Mouse (Mus musculus) CH12.LX (cell line): ENCODE data around the gene Rasip1. TPM values are rescaled to one million over a fixed set of nuclear protein-coding genes. Genes with fewer than 3 reads are reported as not detected.

Source experiments
- DNase-seq: peaks from one replicate; pipeline ENCODE4 v3.0.0-alpha.2; 2013; ENCODE audit errors: extremely low read depth
- H3K27ac ChIP-seq: 2 replicates; pipeline ENCODE4 v1.5.1; 2012; ENCODE audit warnings: low read depth, mild to moderate bottlenecking, control low read depth, moderate library complexity; ENCODE audit not compliant: insufficient read depth
- H3K27me3 ChIP-seq: replicated peaks from 2 replicates; pipeline ENCODE3; 2012; ENCODE audit warnings: inconsistent platforms
- H3K36me3 ChIP-seq, 2 experiments: replicated peaks in 1 of 2; 2 replicates each; pipeline versions ENCODE3 to v1.6.1; 2012; ENCODE audit warnings: inconsistent platforms in 1 of 2, low read length in 1 of 2, mild to moderate bottlenecking in 1 of 2, mixed read lengths in 1 of 2, moderate library complexity in 1 of 2; ENCODE audit not compliant: control insufficient read depth in 1 of 2, insufficient read depth in 1 of 2
- H3K4me1 ChIP-seq, 2 experiments: 2 replicates each; pipeline ENCODE4 v1.6.1; 2012; ENCODE audit warnings: inconsistent platforms in 1 of 2, moderate library complexity in 1 of 2; ENCODE audit not compliant: insufficient read depth in 2 of 2, control insufficient read depth in 1 of 2
- H3K4me2 ChIP-seq: 2 replicates; pipeline ENCODE4 v1.6.1; 2012; ENCODE audit warnings: low read depth, mild to moderate bottlenecking, control low read depth; ENCODE audit not compliant: poor library complexity, insufficient read depth, severe bottlenecking
- H3K4me3 ChIP-seq, 3 experiments: fragments of 150-350 bp in 1 of 3; sonication (generic) in 1 of 3; replicated peaks in 1 of 3; 2 replicates each; pipeline versions ENCODE3 to v1.5.1; 2011 to 2012; ENCODE audit warnings: low read depth in 2 of 3, low read length in 2 of 3, mild to moderate bottlenecking in 2 of 3, moderate library complexity in 2 of 3, control low read depth in 1 of 3, improper control_type of control experiment in 1 of 3, inconsistent platforms in 1 of 3, mixed read lengths in 1 of 3; ENCODE audit not compliant: poor library complexity in 1 of 3
- H3K79me2 ChIP-seq: replicated peaks from 2 replicates; pipeline ENCODE4 v1.6.1; 2012; ENCODE audit warnings: mild to moderate bottlenecking, moderate library complexity; ENCODE audit not compliant: control insufficient read depth, poor library complexity, insufficient read depth, severe bottlenecking; ENCODE audit errors: extremely low read depth
- H3K9ac ChIP-seq: 2 replicates; pipeline ENCODE4 v1.6.1; 2012; ENCODE audit warnings: low read depth, mild to moderate bottlenecking, control low read depth, moderate library complexity; ENCODE audit not compliant: insufficient read depth
- H3K9me3 ChIP-seq: replicated peaks from 2 replicates; pipeline ENCODE3; 2012; ENCODE audit warnings: low read length, inconsistent platforms, mixed read lengths
- CHD2 ChIP-seq: IDR thresholded peaks from 2 replicates; pipeline ENCODE4 v1.6.1; 2011; ENCODE audit warnings: low read length, improper control_type of control experiment
- CTCF ChIP-seq, 2 experiments: IDR thresholded peaks in 1 of 2; conservative IDR thresholded peaks in 1 of 2; 2 replicates each; pipeline ENCODE4 v1.5.1; 2011 to 2012; ENCODE audit warnings: low read depth in 2 of 2, low read length in 2 of 2, improper control_type of control experiment in 1 of 2, inconsistent platforms in 1 of 2, mild to moderate bottlenecking in 1 of 2, moderate library complexity in 1 of 2
- E2F4 ChIP-seq: IDR thresholded peaks from 2 replicates; pipeline ENCODE4 v1.6.1; 2011; ENCODE audit warnings: low read depth, low read length, improper control_type of control experiment; ENCODE audit not compliant: insufficient replicate concordance
- ETS1 ChIP-seq: conservative IDR thresholded peaks from 2 replicates; pipeline ENCODE4 v1.6.1; 2012; ENCODE audit warnings: low read depth, mild to moderate bottlenecking, inconsistent platforms, low read length, improper control_type of control experiment, moderate library complexity
- GABPA ChIP-seq: IDR thresholded peaks from 2 replicates; pipeline ENCODE4 v1.6.1; 2012; ENCODE audit warnings: low read depth, low read length, improper control_type of control experiment, inconsistent platforms; ENCODE audit not compliant: insufficient replicate concordance
- HCFC1 ChIP-seq: IDR thresholded peaks from 2 replicates; pipeline ENCODE4 v1.6.1; 2012; ENCODE audit warnings: low read depth, mild to moderate bottlenecking, inconsistent platforms, low read length, improper control_type of control experiment
- IRF4 ChIP-seq: IDR thresholded peaks from 2 replicates; pipeline ENCODE4 v1.6.1; 2014; ENCODE audit warnings: low read depth, mild to moderate bottlenecking, inconsistent platforms, low read length, improper control_type of control experiment
- MAFK ChIP-seq: IDR thresholded peaks from 2 replicates; pipeline ENCODE4 v1.6.1; 2011; ENCODE audit warnings: low read length, improper control_type of control experiment; ENCODE audit not compliant: insufficient replicate concordance
- MAX ChIP-seq: IDR thresholded peaks from 2 replicates; pipeline ENCODE4 v1.6.1; 2011; ENCODE audit warnings: low read length, improper control_type of control experiment
- MAZ ChIP-seq: IDR thresholded peaks from 2 replicates; pipeline ENCODE4 v1.6.1; 2012; ENCODE audit warnings: low read depth, mild to moderate bottlenecking, inconsistent platforms, low read length, improper control_type of control experiment, moderate library complexity
- MEF2A ChIP-seq: IDR thresholded peaks from 2 replicates; pipeline ENCODE4 v1.6.1; 2014; ENCODE audit warnings: low read depth, mild to moderate bottlenecking, inconsistent platforms, low read length, improper control_type of control experiment, borderline replicate concordance
- MXI1 ChIP-seq: IDR thresholded peaks from 2 replicates; pipeline ENCODE4 v1.6.1; 2011; ENCODE audit warnings: mild to moderate bottlenecking, low read depth, low read length, improper control_type of control experiment
- MYC ChIP-seq: IDR thresholded peaks from 2 replicates; pipeline ENCODE4 v1.6.1; 2011; ENCODE audit warnings: low read depth, mild to moderate bottlenecking, improper control_type of control experiment, low read length
- NELFE ChIP-seq: IDR thresholded peaks from 2 replicates; pipeline ENCODE4 v1.6.1; 2011; ENCODE audit warnings: low read depth, low read length, improper control_type of control experiment
- PAX5 ChIP-seq: IDR thresholded peaks from 2 replicates; pipeline ENCODE4 v1.6.1; 2012; ENCODE audit warnings: low read length, inconsistent platforms, mixed read lengths
- POLR2AphosphoS2 ChIP-seq: IDR thresholded peaks from 2 replicates; pipeline ENCODE4 v1.6.1; 2011; ENCODE audit warnings: low read depth, low read length, improper control_type of control experiment
- RAD21 ChIP-seq: IDR thresholded peaks from 2 replicates; pipeline ENCODE4 v1.6.1; 2011; ENCODE audit warnings: low read depth, mild to moderate bottlenecking, low read length, improper control_type of control experiment, moderate library complexity
- UBTF ChIP-seq: IDR thresholded peaks from 2 replicates; pipeline ENCODE4 v1.6.1; 2012; ENCODE audit warnings: low read depth, mild to moderate bottlenecking, inconsistent platforms, low read length, improper control_type of control experiment, moderate library complexity
- USF1 ChIP-seq: IDR thresholded peaks from 2 replicates; pipeline ENCODE4 v1.6.1; 2014; ENCODE audit warnings: low read depth, mild to moderate bottlenecking, inconsistent platforms, low read length, improper control_type of control experiment
- USF2 ChIP-seq: conservative IDR thresholded peaks from 2 replicates; pipeline ENCODE4 v1.6.1; 2011; ENCODE audit warnings: low read depth, low read length, improper control_type of control experiment
- ZC3H11A ChIP-seq: IDR thresholded peaks from 2 replicates; pipeline ENCODE4 v1.6.1; 2012; ENCODE audit warnings: low read depth, mild to moderate bottlenecking, inconsistent platforms, low read length, improper control_type of control experiment
- ZKSCAN1 ChIP-seq: IDR thresholded peaks from 2 replicates; pipeline ENCODE4 v1.6.1; 2012; ENCODE audit warnings: low read depth, inconsistent platforms, low read length, improper control_type of control experiment, borderline replicate concordance
- ZNF384 ChIP-seq: IDR thresholded peaks from 2 replicates; pipeline ENCODE4 v1.6.1; 2012; ENCODE audit warnings: low read depth, low read length, improper control_type of control experiment, inconsistent platforms
- dilution Hi-C: fragments of 300-500 bp; cut with MboI; formaldehyde crosslinking; loops from 2 replicates; pipeline ENCODE4 v1.14.3; 2020; ENCODE audit warnings: low sequenced_read_pairs; ENCODE audit not compliant: extremely low pct_unique_long_range_greater_than_20kb, extremely low pct_ligation_motif_present
- in situ Hi-C: fragments of 300-500 bp; cut with MboI; formaldehyde crosslinking; loops from 3 replicates; pipeline ENCODE4 v1.14.3; 2019; ENCODE audit warnings: low sequenced_read_pairs, low pct_ligation_motif_present, low pct_unique_long_range_greater_than_20kb, mixed read lengths
- polyA plus RNA-seq: library from polyadenylated mRNA; unstranded; fragments of >175 nt; gene quantifications from 2 replicates; pipeline ENCODE4 v1.2.1, GENCODE M21; 2012; ENCODE audit warnings: low read depth; ENCODE audit not compliant: insufficient read length
- total RNA-seq, 2 experiments: library from RNA; depleted of rRNA; stranded (reverse); fragments of 300-350 nt in 1 of 2; fragments of >200 nt in 1 of 2; gene quantifications; 2 replicates each; pipeline ENCODE4 v1.2.3; 2012 to 2014

Rasip1 gene
- total and polyA plus RNA-seq, 3 experiments: 0.46 to 2.9 (median 0.77) TPM

DNA sequence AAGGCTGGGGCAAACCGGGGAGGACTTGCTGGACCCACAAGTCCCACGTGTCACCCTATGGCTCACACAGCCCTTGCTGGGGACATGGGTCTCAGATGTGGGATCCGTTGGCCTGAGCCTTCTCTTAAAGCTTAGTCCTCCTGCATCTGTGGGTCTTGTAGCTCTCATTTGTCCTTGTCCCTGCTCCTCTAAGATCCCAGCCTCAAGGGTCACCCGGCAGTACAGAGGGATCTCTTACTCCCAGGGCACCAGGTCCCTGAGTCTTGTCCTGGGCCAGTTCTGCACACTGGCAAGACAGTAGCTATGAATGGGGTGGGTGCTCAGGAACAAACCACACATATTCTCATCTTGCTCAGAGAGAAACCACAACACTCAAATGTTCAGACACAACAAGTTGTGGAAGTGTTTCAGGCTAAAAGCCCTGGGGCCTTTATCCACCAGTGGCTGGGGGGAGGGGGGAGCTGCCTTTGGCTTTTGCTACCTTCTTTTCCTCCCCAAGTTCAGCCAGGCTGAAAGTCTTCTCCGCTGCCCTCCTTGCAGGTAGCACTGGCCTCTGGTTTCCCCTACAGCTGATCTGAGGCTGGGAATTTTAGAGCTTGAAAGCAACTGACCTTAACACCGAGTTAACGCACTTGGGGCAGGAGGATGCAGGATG lies 56.2 kb downstream of the Rasip1 start, which contains the start of gene Ntn5:
Gene Ntn5, plus strand, starts transcription at position 627 of the 655 bp plus-strand sequence.
- in situ Hi-C loops (loop anchor here (5.0 to 10.0 kb wide), 3 partner anchors 46 to 219 kb away; partner anchors contain the start of genes Bax and Mamstr), dilution Hi-C loops (no loop called here)
- TF ChIP-seq ETS1 (0 out of 2 replicates have a peak, but pooled peaks have one; percentile 18), E2F4 (no peak)
- Histone ChIP-seq H3K4me2 (no peak within 1 kb of the TSS), H3K36me3 (no peaks in the 10 kb centered on the region), H3K79me2 (no peaks in the 10 kb centered on the region), H3K27ac (no peak within 1 kb of the TSS), H3K4me1 (peaks cover 34 to 78% of the 10 kb centered on the region in 2 experiments), H3K9me3 (no peaks in the 10 kb centered on the region), H3K9ac (no peak within 1 kb of the TSS), H3K4me3 (no peak within 1 kb of the TSS), H3K27me3 (no peaks in the 10 kb centered on the region)
- peak; percentile 24 for DNase-seq

DNA sequence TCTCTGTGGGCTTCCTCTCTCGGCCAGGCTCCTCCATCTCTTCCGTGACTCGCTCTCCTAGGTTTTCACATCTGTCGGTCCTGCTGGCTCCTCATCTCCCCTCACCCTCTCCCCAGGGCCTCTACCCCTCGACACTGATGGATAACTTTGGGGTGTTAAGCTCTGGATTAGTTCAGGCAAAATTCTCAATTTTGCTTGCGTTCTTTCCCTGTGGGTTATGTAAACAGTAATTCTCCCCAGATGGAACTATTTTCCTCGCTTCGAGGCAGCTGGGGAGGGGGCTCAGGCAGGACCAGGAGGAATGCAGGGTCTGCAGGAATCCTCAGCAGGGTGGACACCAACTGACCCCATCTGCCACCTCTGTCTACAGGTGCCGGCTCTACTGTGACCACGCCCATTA lies 58.5 kb downstream of the Rasip1 start:
- no peak for DNase-seq
- no peak overlapping the region for H3K9ac ChIP-seq
- in situ Hi-C loops (loop anchor here (10.0 kb wide), 1 partner anchor 221 kb away; the partner anchor contains the start of gene Bax), dilution Hi-C loops (no loop called here)
- H3K4me2 ChIP-seq: no peak overlapping the region
- no peak for TF ChIP-seq ZNF384
- no peak for TF ChIP-seq POLR2AphosphoS2
- TF ChIP-seq CTCF (conservative IDR thresholded peaks at IDR 0.05 in 1 of 2, IDR thresholded peaks at IDR 0.05 in 1 of 2; ENCODE audit: low read depth in 2 of 2, low read length in 2 of 2): no peak
- TF ChIP-seq PAX5: no peak
- no peak for TF ChIP-seq HCFC1
- no peak for TF ChIP-seq USF2
- TF ChIP-seq UBTF: no peak
- TF ChIP-seq CHD2: no peak
- no peak for TF ChIP-seq ZKSCAN1
- no peak for TF ChIP-seq IRF4
- TF ChIP-seq MAZ: no peak
- H3K27ac ChIP-seq: no peak overlapping the region
- H3K36me3 ChIP-seq: no peaks in the 10 kb centered on the region
- no peaks in the 10 kb centered on the region for H3K27me3 ChIP-seq
- no peaks in the 10 kb centered on the region for H3K9me3 ChIP-seq
- no peak overlapping the region for H3K4me3 ChIP-seq
- no peaks in the 10 kb centered on the region for H3K79me2 ChIP-seq
- peaks cover 43 to 84% of the 10 kb centered on the region in 2 experiments for H3K4me1 ChIP-seq

DNA sequence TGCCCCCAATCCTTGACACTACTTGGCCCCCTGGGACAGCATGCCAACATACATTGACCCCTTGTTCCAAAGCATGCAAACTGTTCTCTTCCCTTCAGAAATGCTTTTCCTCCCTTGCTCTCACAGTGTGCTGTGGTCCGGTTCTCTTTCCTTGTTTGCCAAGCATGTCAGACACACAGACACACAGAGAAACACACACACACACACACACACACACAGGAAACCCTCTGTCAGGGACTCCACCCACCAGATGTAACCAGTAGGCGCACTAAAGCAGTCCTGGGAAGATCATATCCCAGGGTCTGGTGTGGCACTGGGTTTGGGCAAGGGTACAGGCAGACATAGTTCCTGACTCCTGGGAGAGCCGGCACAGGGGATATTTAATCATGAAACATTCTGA lies 59.6 kb downstream of the Rasip1 start:
- dilution Hi-C loops: no loop called here

More for the DNA sequence above, 59.6 kb downstream of the Rasip1 start:
- Histone ChIP-seq H3K27ac (no peak overlapping the region), H3K79me2 (no peaks in the 10 kb centered on the region), H3K36me3 (no peaks in the 10 kb centered on the region), H3K27me3 (no peaks in the 10 kb centered on the region), H3K4me1 (peaks cover 39 to 84% of the 10 kb centered on the region in 2 experiments), H3K9me3 (no peaks in the 10 kb centered on the region), H3K9ac (no peak overlapping the region), H3K4me3 (no peak overlapping the region), H3K4me2 (no peak overlapping the region)
- TF ChIP-seq GABPA (no peak), USF1 (no peak), USF2 (no peak), CHD2 (no peak), MAFK (no peak), MXI1 (no peak), RAD21 (no peak), UBTF (no peak), MEF2A (no peak), ETS1 (no peak), ZC3H11A (no peak), MYC (no peak), MAX (no peak), NELFE (no peak), ZKSCAN1 (no peak)
- in situ Hi-C loops: loop anchor here (10.0 kb wide), 1 partner anchor 222 kb away; the partner anchor contains the start of gene Bax
- no peak for DNase-seq
